Mouse (Mus musculus): Measurements from ENCODE around the gene Hivep2. TPM values are rescaled to one million over a fixed set of nuclear protein-coding genes. Genes with fewer than 3 reads are reported as not detected.

The Hivep2 gene
- polyA plus RNA-seq, 1 experiment from 2014 or later, result 5.6 TPM

DNA sequence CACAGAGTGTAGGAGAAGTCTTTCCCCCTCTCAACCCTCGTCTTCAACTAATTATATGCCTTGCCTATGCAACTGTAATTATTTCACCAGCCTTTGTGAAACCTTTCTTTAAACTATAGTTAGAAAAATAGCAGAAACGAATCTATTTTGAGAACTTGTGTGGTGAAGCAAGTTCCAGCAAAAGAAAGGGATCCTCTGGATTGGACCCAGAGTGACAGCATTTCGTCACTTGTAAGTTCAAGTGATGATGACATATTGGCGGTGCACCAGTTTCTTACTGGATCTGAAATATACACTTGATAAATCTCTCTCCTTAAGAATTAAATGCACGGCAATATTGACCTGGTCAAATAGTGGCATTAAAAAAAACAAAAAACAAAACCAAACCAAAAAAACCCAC lies 136.1 kb downstream of the Hivep2 start:
- H3K4me2 ChIP-seq (ENCODE audit: low read depth, low read length), result no peak overlapping the region
- no peak overlapping the region for H3K4me3 ChIP-seq (replicated peaks; ENCODE audit: low read length)
- H3K9me3 ChIP-seq (replicated peaks; ENCODE audit: control insufficient read depth, low read length), result no peaks in the 10 kb centered on the region
- no peaks in the 10 kb centered on the region for H3K36me3 ChIP-seq (ENCODE audit: control insufficient read depth, insufficient read depth, low read length)
- no peaks in the 10 kb centered on the region for H3K27me3 ChIP-seq (ENCODE audit: control insufficient read depth, insufficient read depth, low read length)
- ATAC-seq (ENCODE audit: insufficient read depth, low FRiP score), result no peak
- WGBS, result 89% methylated on average over 5 of the region's 5 CpGs
- no peak overlapping the region for H3K27ac ChIP-seq (ENCODE audit: low read length)
- H3K4me1 ChIP-seq (ENCODE audit: control insufficient read depth, insufficient read depth, low read length), result no peaks in the 10 kb centered on the region
- H3K9ac ChIP-seq (ENCODE audit: low read length), result no peak overlapping the region

DNA sequence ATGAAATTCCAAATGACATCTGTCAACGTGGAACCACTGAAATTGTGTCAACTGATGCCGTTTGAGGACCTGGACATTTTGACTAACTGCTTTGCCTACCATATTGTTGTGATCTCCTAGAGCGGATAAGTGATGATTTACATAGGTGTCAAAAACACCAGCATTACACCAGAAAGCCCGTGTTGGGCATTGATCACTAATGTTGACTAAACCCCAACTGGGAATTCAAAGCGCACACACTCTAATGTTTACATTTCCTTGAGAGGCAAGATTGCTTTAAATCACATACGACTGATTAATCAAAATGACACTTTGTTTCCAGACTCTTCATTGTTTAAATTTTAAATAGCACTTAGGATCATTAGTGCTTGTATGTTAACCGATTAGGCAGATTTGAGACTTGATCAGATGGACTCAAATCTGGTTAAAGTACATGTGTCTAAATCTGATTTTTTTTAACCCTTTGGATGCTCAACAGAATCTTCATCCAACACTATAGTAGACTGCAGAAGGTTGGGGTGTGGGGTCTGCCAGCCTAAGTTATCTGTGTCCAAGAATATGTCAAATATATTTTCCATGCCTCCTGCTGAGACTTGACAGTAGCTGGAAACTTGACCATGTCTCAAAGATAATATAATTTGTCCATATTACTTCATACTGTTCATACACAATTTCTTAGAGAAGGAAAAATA lies 142.3 kb downstream of the Hivep2 start:
- H3K4me3 ChIP-seq (replicated peaks; ENCODE audit: low read length), result no peak overlapping the region
- no peak overlapping the region for H3K9ac ChIP-seq (ENCODE audit: low read length)
- H3K27ac ChIP-seq (ENCODE audit: low read length), result no peak overlapping the region
- no peaks in the 10 kb centered on the region for H3K36me3 ChIP-seq (ENCODE audit: control insufficient read depth, insufficient read depth, low read length)
- no peak for ATAC-seq (ENCODE audit: insufficient read depth, low FRiP score)
- H3K9me3 ChIP-seq (replicated peaks; ENCODE audit: control insufficient read depth, low read length), result no peaks in the 10 kb centered on the region
- H3K4me2 ChIP-seq (ENCODE audit: low read depth, low read length), result no peak overlapping the region
- WGBS, result 17% methylated on average over 7 of the region's 7 CpGs
- no peaks in the 10 kb centered on the region for H3K27me3 ChIP-seq (ENCODE audit: control insufficient read depth, insufficient read depth, low read length)
- H3K4me1 ChIP-seq (ENCODE audit: control insufficient read depth, insufficient read depth, low read length), result no peaks in the 10 kb centered on the region

DNA sequence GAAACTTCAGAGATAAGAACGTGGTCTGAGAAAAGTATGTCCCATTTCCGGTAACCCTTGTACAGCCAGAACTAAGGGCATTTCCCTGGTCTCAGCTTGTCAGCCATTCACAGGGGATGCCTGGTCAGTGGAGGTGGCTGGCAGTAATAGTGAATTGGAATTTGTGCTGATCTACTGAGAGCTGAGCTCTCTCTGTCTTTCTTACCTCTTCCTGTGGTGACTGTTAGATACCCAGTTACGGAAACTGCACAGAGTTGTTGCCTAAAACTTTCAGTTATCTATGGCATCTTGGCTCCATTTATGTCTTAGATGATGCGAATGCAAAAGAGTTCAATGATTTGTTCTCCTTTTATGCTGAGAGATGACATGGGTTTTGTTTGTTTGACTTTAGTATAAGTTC lies 150.0 kb downstream of the Hivep2 start:
- Histone ChIP-seq H3K9ac (ENCODE audit: low read length) (no peak overlapping the region), H3K27me3 (ENCODE audit: control insufficient read depth, insufficient read depth, low read length) (no peaks in the 10 kb centered on the region), H3K27ac (ENCODE audit: low read length) (no peak overlapping the region), H3K4me1 (ENCODE audit: control insufficient read depth, insufficient read depth, low read length) (no peaks in the 10 kb centered on the region), H3K4me2 (ENCODE audit: low read depth, low read length) (no peak overlapping the region), H3K36me3 (ENCODE audit: control insufficient read depth, insufficient read depth, low read length) (no peaks in the 10 kb centered on the region), H3K9me3 (replicated peaks; ENCODE audit: control insufficient read depth, low read length) (no peaks in the 10 kb centered on the region), H3K4me3 (replicated peaks; ENCODE audit: low read length) (no peak overlapping the region)
- ATAC-seq (ENCODE audit: insufficient read depth, low FRiP score), result no peak
- 65% methylated on average over 4 of the region's 4 CpGs for WGBS

DNA sequence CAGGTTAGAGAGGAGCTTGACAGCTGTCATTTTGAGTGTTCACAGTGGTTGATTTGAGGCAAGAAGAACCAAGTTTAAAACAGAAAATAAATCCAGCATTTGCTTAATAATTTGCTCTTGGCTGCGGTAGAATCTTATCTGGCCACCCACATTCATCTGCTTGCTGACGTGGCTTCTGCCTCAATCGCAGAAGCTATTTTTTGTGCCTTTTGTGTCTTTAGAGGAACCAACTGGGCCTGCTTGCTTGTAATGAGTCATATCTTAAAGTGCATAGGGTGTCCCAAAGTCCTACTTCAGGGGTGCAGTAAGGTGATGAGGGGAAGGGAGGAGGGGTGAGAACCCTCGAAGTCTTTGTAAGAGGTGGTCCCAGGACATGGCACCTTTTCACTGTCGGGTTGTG lies 151.1 kb downstream of the Hivep2 start:
- no peak overlapping the region for H3K4me3 ChIP-seq (replicated peaks; ENCODE audit: low read length)
- no peak overlapping the region for H3K4me2 ChIP-seq (ENCODE audit: low read depth, low read length)
- no peak overlapping the region for H3K27ac ChIP-seq (ENCODE audit: low read length)
- ATAC-seq (ENCODE audit: insufficient read depth, low FRiP score), result no peak
- no peaks in the 10 kb centered on the region for H3K9me3 ChIP-seq (replicated peaks; ENCODE audit: control insufficient read depth, low read length)
- H3K4me1 ChIP-seq (ENCODE audit: control insufficient read depth, insufficient read depth, low read length), result no peaks in the 10 kb centered on the region
- H3K9ac ChIP-seq (ENCODE audit: low read length), result no peak overlapping the region
- H3K27me3 ChIP-seq (ENCODE audit: control insufficient read depth, insufficient read depth, low read length), result no peaks in the 10 kb centered on the region
- no peaks in the 10 kb centered on the region for H3K36me3 ChIP-seq (ENCODE audit: control insufficient read depth, insufficient read depth, low read length)
- 86% methylated on average over 5 of the region's 5 CpGs for WGBS

DNA sequence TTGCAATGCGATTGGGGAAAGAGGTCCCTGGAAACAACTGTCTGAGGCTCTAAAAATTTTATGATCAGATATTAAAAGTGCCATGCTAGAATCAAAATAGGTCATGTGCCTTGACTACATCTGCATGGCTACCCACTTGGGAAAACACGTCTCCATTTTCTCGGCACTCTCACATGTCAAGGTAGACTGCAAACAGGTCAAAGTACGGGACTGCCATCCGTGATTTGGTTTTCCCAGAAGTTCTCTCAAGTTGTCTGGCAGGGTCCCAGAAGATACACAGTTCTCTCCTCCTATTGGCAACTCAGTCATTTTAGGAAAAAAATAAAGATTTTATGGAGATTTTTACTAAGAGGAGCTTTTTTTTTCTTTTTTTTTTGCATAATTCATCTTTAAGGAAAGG lies 153.3 kb downstream of the Hivep2 start:
- H3K9me3 ChIP-seq (replicated peaks; ENCODE audit: control insufficient read depth, low read length), result no peaks in the 10 kb centered on the region
- H3K4me3 ChIP-seq (replicated peaks; ENCODE audit: low read length), result no peak overlapping the region
- no peaks in the 10 kb centered on the region for H3K36me3 ChIP-seq (ENCODE audit: control insufficient read depth, insufficient read depth, low read length)
- no peak overlapping the region for H3K27ac ChIP-seq (ENCODE audit: low read length)
- H3K4me2 ChIP-seq (ENCODE audit: low read depth, low read length), result no peak overlapping the region
- H3K9ac ChIP-seq (ENCODE audit: low read length), result no peak overlapping the region
- H3K4me1 ChIP-seq (ENCODE audit: control insufficient read depth, insufficient read depth, low read length), result no peaks in the 10 kb centered on the region
- 88% methylated on average over 5 of the region's 5 CpGs for WGBS
- H3K27me3 ChIP-seq (ENCODE audit: control insufficient read depth, insufficient read depth, low read length), result no peaks in the 10 kb centered on the region
- no peak for ATAC-seq (ENCODE audit: insufficient read depth, low FRiP score)

DNA sequence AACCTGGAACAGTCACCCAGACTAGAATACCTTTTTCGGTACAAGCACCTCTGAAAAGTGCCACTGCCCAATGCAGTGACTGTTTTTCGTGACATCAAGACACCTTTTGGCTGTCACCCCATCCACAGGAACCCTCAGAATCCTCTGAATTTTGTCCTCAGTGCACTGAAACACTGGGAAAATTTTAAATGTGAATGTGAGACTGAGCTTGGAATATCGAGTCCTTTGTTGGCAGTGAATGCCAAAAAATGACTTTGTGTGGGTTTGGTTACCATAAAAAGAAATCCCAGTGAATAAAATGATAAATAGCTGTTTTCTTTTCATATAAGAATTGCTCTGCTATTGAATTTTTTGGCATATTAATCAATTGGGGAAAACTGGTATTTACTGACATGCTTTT lies 154.6 kb downstream of the Hivep2 start:
- no peak overlapping the region for H3K27ac ChIP-seq (ENCODE audit: low read length)
- no peak overlapping the region for H3K4me2 ChIP-seq (ENCODE audit: low read depth, low read length)
- H3K9me3 ChIP-seq (replicated peaks; ENCODE audit: control insufficient read depth, low read length), result no peaks in the 10 kb centered on the region
- WGBS, result 85% methylated on average over 3 of the region's 3 CpGs
- ATAC-seq (ENCODE audit: insufficient read depth, low FRiP score), result no peak
- no peaks in the 10 kb centered on the region for H3K4me1 ChIP-seq (ENCODE audit: control insufficient read depth, insufficient read depth, low read length)
- no peaks in the 10 kb centered on the region for H3K27me3 ChIP-seq (ENCODE audit: control insufficient read depth, insufficient read depth, low read length)
- no peak overlapping the region for H3K9ac ChIP-seq (ENCODE audit: low read length)
- H3K36me3 ChIP-seq (ENCODE audit: control insufficient read depth, insufficient read depth, low read length), result no peaks in the 10 kb centered on the region
- no peak overlapping the region for H3K4me3 ChIP-seq (replicated peaks; ENCODE audit: low read length)

DNA sequence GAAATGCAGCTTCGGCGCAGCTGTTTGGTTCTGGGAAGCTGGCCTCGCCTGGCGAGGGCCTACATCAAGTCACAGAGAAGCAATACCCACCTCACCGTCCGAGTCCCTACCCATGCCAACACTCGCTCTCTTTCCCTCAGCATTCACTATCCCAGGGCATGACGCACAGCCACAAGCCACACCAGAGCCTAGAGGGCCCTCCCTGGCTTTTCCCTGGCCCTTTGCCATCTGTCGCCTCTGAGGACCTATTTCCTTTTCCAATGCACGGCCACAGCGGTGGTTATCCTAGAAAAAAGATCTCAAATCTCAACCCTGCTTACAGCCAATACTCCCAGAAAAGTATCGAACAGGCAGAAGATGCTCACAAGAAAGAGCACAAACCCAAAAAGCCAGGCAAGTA lies 162.0 kb downstream of the Hivep2 start:
- Histone ChIP-seq H3K4me1 (ENCODE audit: control insufficient read depth, insufficient read depth, low read length) (no peaks in the 10 kb centered on the region), H3K9ac (ENCODE audit: low read length) (no peak overlapping the region), H3K9me3 (replicated peaks; ENCODE audit: control insufficient read depth, low read length) (no peaks in the 10 kb centered on the region), H3K36me3 (ENCODE audit: control insufficient read depth, insufficient read depth, low read length) (peaks cover 10% of the 10 kb centered on the region; the same call in 1 of the 2 replicates), H3K4me3 (replicated peaks; ENCODE audit: low read length) (no peak overlapping the region), H3K27me3 (ENCODE audit: control insufficient read depth, insufficient read depth, low read length) (no peaks in the 10 kb centered on the region), H3K4me2 (ENCODE audit: low read depth, low read length) (no peak overlapping the region), H3K27ac (ENCODE audit: low read length) (no peak overlapping the region)
- ATAC-seq (ENCODE audit: insufficient read depth, low FRiP score), result no peak
- 94% methylated on average over 12 of the region's 12 CpGs for WGBS

DNA sequence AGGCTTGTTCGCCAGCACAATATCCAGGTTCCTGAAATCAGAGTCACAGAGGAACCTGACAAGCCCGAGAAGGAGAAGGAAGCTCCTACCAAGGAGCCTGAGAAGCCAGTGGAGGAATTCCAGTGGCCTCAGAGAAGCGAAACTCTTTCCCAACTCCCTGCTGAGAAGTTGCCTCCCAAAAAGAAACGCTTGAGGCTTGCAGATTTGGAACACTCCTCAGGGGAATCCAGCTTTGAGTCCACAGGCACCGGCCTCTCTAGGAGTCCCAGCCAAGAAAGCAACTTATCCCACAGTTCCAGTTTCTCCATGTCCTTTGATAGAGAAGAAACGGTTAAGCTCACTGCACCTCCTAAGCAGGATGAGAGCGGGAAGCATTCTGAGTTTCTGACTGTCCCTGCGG lies 164.4 kb downstream of the Hivep2 start:
- H3K27me3 ChIP-seq (ENCODE audit: control insufficient read depth, insufficient read depth, low read length), result no peaks in the 10 kb centered on the region
- H3K36me3 ChIP-seq (ENCODE audit: control insufficient read depth, insufficient read depth, low read length), result peaks cover 10% of the 10 kb centered on the region; the same call in 1 of the 2 replicates
- WGBS, result 88% methylated on average over 8 of the region's 8 CpGs
- H3K9ac ChIP-seq (ENCODE audit: low read length), result no peak overlapping the region
- H3K9me3 ChIP-seq (replicated peaks; ENCODE audit: control insufficient read depth, low read length), result no peaks in the 10 kb centered on the region
- H3K4me1 ChIP-seq (ENCODE audit: control insufficient read depth, insufficient read depth, low read length), result no peaks in the 10 kb centered on the region
- no peak overlapping the region for H3K4me3 ChIP-seq (replicated peaks; ENCODE audit: low read length)
- ATAC-seq (ENCODE audit: insufficient read depth, low FRiP score), result no peak
- no peak overlapping the region for H3K4me2 ChIP-seq (ENCODE audit: low read depth, low read length)
- H3K27ac ChIP-seq (ENCODE audit: low read length), result no peak overlapping the region

DNA sequence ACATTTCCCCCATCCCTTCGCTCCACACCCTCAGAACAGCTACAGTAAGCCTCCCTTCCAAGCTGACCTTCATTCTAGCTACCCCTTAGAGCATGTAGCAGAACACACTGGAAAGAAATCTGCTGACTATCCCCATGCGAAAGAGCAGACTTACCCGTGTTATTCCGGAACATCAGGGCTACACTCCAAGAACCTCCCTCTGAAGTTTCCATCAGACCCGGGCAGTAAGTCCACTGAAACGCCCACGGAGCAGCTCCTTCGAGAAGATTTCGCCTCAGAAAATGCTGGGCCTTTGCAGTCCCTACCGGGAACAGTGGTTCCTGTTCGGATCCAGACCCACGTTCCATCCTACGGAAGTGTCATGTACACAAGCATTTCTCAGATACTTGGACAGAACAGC lies 165.4 kb downstream of the Hivep2 start:
- Histone ChIP-seq H3K4me1 (ENCODE audit: control insufficient read depth, insufficient read depth, low read length) (no peaks in the 10 kb centered on the region), H3K27me3 (ENCODE audit: control insufficient read depth, insufficient read depth, low read length) (no peaks in the 10 kb centered on the region), H3K9ac (ENCODE audit: low read length) (no peak overlapping the region), H3K27ac (ENCODE audit: low read length) (no peak overlapping the region), H3K36me3 (ENCODE audit: control insufficient read depth, insufficient read depth, low read length) (peaks cover 10% of the 10 kb centered on the region; the same call in 1 of the 2 replicates), H3K4me3 (replicated peaks; ENCODE audit: low read length) (no peak overlapping the region), H3K4me2 (ENCODE audit: low read depth, low read length) (no peak overlapping the region), H3K9me3 (replicated peaks; ENCODE audit: control insufficient read depth, low read length) (no peaks in the 10 kb centered on the region)
- WGBS, result 93% methylated on average over 13 of the region's 13 CpGs
- no peak for ATAC-seq (ENCODE audit: insufficient read depth, low FRiP score)

All from stomach, embryonic 16.5 days (tissue).